Mouse (Mus musculus) thymus, postnatal 10 days (tissue): ENCODE data around the gene D5Ertd579e.
"Not testable (repeated sequence)": the region's sequence is repeated elsewhere in the genome, so short reads cannot be mapped to it uniquely, and the experiment has no call there.

Source experiments
- DNase-seq, 2 experiments: peaks; one replicate each; pipeline ENCODE4 v3.0.0; 2021; ENCODE audit warnings: low spot score in 2 of 2

The D5Ertd579e gene

GRCm38 (mm10) chr5:36679918-36680598 is 15.8 kb downstream of the D5Ertd579e start:
- DNase-seq = no peak

DNA sequence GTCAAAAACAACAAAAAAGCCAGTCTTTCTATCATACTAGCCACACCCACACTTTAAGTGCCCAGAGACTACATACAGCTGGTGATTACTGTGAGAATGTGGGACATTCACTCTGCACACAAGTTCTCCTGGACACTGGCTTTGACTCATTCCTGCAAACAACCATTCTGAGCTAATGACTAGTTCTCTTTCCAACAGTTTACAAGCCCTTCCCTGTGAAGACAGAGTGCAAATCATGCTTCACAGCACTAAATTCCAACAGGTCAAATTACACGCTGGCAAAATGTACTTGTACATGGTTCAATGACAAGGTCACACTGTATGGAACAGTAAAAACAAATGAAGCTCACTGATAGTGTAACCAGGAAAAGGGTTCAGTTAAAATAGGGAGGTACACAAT is 17.0 kb downstream of the D5Ertd579e start:
- DNase-seq = no peak

GRCm38 (mm10) chr5:36677907-36678306 is 17.9 kb downstream of the D5Ertd579e start:
- no peak for DNase-seq

GRCm38 (mm10) chr5:36675466-36675865 is 20.4 kb downstream of the D5Ertd579e start:
- no peak for DNase-seq

DNA sequence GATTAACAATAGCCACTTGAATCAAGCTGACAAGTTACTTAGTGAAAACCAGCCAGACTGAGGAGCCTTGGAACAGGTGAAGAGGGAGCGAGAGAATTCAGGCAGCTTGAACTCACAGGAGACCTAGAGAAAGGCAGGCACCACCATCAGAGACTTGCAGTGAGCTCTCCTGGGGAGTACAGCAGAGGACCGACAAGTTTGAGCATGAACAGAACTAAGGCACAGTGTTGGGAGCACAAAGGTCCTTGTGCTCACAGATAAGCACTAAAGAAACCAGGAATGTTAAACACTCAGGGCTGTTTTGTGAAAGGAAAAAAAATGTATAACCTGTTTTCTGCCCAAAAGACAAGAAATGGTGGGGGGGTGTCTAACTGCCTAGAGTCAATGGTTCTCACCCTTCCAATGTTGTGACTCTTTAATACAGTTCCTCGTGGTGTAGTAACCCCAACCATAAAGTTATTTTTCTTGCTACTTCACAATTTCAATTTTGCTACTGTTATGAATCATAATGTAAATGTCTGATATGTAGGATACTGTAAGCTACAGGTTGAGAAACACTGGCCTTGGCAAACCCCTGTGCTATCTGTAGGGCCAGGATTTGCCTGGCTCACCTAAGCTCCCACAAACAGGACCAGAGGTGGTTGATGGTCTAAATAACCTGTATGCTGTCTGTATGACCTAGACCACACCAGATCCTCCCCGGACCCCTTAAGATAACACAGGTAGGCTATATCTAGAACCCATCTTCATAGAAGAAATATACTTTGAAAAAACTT is 21.0 kb downstream of the D5Ertd579e start:
- no peak for DNase-seq

DNA sequence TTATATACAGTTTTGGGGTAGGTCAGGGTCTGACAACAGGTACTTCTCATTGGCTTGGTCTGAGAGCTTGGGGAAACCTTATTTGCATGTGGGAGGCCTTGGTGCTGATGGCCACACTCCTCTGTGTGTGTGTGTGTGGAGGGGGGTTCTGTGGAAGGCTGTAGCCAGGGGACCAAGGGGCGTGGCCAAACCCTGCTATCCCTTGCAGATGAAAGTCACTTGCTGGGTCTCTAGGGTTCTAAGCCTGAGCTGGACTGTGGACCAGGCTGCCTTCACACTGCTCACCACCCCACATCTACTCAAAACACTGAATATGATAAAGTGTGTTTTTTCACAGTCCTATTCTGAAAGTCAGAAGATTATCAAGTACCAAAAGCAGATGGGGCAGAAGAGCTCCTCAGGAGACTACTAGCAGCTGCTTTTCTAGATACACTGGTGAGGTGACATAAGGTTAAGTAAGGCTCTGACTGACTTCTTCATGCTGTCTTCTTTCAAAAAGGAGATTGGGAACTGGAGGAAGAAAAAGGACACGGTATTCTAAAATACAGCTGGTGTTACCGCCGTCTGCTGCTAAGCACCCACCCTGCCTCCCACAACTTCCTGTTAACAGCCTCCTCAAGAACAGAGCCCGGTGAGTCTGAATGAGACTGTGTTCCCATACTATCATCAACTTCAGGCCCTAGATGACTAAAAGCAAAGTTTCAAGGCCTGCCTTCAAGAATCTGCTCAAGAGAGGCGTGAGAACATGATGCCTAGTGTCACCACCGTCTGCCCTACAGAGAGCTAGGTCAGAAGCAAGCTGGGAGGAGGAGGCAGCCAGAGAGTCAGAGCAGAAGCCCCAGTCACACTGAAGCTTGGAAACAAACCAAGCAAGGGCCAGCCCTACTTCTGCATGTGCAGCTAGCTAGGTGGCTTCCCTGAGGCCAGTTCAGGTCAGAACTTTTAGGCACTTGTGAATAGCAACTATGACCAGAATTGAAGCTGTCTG is 26.5 kb downstream of the D5Ertd579e start:
- peak; percentile 49 to 56 for DNase-seq

DNA sequence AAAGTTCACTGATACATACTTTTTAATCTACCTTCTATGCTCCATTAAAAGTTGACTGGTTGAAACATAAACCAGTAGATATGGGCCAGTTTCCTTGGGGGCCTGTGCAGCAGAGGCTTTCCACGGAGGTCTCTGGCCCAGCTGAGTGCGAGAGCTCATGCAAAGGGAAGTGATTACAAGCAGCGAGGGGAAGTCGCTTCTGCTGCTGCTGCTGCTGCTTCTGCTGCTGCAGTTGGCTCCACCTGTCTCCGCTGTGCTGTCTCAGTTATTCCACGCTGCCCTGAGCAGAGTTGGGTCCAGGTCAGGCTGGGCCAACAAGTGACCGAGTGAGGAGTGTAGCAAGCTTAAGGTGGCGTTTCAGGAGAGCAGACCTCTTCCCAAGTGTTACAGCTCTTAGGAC is 27.3 kb downstream of the D5Ertd579e start:
- peak; percentile 31 to 59 for DNase-seq

DNA sequence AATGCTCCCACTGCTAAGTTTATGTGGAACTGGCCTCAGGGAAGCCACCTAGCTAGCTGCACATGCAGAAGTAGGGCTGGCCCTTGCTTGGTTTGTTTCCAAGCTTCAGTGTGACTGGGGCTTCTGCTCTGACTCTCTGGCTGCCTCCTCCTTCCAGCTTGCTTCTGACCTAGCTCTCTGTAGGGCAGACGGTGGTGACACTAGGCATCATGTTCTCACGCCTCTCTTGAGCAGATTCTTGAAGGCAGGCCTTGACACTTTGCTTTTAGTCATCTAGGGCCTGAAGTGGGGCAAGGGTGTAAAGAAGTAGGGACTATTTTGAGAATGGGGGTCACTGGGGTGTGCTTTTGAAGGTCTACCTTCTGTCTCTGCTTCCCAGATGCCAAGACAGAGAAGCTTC is 27.8 kb downstream of the D5Ertd579e start:
- not testable (repeated sequence) for DNase-seq

DNA sequence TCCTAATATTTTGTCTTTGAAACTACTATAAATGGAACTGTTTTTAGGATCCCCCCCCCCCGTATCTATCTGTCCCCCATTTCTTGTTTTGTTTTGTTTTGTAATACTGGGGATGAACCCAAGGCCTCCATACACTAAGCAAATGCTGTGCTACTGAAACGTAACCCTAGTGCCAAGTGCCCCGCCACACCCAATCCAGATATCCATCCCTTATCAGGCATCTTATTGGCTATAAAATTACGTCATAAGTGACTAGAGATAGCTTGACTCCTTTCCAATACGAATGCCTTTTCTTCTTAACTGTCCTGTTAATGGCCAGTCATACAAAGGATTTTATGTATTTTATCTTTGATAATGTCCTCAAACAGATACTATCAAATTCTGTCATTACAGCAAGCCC is 28.7 kb downstream of the D5Ertd579e start:
- DNase-seq = no peak

DNA sequence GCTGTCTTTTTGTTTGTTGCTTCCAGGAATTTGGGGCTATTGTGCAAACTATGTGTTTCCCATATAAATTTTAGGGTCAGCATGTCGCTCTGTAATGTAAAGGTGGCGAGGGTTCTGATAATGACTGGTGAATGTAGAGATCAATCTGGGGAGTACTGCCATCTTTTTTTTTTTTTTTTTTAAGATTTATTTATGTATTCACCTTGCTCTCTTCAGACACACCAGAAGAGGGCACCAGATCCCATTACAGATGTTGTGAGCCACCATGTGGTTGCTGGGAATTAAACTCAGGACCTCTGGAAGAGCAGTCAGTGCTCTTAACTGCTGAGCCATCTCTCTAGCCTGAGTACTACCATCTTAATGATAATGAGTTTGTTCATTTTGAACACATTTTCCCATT is 29.1 kb downstream of the D5Ertd579e start:
- DNase-seq = not testable (repeated sequence)

DNA sequence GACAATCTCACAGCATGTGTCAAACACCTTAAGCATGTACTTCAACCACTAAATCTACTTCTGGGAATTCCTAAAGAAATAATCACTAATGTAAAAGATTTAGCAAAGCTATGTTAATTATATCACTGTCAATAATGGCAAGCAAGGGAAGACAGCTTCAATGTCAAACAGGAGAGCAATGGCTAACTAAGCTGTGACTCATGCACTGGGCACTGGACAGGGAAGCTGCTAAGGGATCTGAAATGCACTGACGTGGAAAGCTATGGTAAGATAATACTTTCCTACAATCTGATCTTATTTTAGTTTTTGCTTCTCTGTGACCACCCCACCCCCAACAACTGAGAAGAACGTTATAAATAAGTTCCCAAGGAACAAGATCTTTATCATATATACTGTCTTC is 32.5 kb downstream of the D5Ertd579e start:
- no peak for DNase-seq

DNA sequence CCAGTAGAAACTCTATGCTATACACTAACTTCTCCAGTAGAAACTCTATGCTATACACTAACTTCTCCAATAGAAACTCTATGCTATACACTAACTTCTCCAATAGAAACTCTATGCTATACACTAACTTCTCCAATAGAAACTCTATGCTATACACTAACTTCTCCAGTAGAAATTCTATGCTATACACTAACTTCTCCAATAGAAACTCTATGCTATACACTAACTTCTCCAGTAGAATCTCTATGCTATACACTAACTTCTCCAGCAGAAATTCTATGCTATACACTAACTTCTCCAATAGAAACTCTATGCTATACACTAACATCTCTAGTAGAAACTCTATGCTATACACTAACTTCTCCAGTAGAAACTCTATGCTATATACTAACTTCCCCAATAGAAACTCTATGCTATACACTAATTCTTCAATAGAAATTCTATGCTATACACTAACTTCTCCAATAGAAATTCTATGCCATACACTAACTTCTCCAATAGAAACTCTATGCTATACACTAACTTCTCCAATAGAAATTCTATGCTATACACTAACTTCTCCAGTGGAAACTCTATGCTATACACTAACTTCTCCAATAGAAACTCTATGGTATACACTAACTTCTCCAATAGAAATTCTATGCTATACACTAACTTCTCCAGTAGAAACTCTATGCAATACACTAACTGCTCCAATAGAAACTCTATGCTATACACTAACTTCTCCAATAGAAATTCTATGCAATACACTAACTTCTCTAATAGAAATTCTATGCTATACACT is 34.7 kb downstream of the D5Ertd579e start:
- DNase-seq = not testable (repeated sequence)

- DNase-seq = no peak
These were observed 70.2 kb downstream of the D5Ertd579e start for GRCm38 (mm10) chr5:36625612-36626011.

DNA sequence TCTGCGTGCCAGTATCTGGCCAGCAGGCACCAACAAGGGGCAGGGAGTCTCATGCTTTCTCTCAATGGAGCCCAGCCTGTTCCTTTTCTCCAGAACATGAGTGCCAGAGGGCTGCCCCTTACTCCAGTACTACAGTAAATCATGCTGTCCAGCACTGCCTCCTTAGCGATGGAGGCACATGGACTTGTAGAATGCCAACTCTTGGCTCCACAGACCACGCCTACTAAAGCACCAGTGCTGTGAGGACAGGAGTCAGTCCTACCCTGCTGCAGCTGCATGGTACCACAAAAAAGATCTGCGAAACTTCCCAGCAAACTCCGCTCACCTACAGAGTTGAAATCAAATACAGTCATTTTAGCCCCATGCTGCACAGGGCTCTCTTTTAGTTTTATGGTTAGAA is 72.2 kb downstream of the D5Ertd579e start:
- no peak for DNase-seq

- DNase-seq = no peak
These were observed 74.8 kb downstream of the D5Ertd579e start for GRCm38 (mm10) chr5:36621058-36621449.

DNA sequence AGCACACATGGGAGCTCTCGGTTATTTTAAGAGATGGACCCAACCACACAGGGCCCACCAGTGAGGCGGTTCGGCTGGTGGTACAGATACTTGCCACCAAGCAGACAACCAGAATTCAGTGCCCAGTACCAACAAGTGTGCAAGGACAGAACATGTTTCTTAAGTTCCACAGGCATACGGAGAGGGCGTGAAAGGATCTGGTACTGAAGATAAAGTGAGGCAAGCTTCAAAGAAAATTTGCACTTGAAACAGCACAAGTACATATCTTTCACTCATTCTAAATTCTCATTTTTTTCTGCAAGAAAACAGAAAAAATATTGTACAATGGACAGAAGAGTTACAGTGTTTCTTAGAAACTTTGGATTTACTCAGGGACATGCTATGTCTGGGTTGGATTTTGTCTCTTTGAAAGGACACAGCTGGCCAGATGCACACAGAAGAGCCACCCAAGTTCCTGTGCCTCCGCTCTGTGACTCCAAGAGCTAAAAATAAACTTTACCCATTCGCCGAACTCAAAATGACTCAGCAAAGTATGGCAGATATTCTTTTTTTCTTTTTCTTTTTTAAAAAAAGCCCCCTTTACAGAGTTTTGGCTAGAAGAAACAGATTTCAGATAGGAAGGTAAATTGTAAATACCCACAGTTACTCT is 75.3 kb downstream of the D5Ertd579e start:
- DNase-seq = no peak

DNA sequence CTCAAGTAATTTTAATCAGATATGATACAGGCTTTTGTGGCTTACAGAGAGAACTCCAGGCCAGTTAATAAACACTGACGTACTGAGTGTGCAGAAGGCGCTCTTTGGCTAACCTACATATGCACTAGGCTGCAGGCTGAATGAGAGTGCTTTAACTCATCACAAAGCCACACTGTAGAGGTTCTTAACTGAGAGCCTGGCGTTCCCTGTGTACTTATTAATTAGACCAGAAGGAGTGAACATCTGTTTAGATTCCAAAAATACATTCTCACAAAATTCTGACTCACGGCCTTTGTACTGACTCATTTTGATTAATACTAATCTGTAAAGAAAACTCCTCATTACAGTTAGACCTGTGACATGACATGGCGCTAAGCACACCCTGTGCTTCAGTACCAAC is 76.9 kb downstream of the D5Ertd579e start:
- no peak for DNase-seq

- no peak for DNase-seq
These were observed 77.5 kb downstream of the D5Ertd579e start for GRCm38 (mm10) chr5:36618356-36618755.

DNA sequence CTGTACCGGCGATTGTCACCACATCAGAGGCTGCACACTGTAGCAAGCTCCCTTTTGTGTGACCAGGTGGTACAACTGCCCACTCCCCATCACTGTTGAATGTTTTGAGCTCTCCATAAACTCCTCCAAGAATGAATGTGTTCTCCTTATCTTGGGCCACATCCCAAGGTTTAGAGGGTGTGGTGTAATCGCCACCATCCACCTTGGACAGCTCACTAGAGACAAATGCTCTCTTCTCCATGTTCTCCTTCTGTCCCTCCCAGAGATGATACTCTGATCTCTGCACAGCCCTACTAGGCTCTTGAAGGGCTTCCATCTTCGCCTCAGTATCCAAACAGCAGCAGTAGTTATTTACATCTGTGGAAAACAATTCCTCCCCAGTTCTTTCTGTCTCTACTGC is 81.7 kb downstream of the D5Ertd579e start:
- DNase-seq = no peak

DNA sequence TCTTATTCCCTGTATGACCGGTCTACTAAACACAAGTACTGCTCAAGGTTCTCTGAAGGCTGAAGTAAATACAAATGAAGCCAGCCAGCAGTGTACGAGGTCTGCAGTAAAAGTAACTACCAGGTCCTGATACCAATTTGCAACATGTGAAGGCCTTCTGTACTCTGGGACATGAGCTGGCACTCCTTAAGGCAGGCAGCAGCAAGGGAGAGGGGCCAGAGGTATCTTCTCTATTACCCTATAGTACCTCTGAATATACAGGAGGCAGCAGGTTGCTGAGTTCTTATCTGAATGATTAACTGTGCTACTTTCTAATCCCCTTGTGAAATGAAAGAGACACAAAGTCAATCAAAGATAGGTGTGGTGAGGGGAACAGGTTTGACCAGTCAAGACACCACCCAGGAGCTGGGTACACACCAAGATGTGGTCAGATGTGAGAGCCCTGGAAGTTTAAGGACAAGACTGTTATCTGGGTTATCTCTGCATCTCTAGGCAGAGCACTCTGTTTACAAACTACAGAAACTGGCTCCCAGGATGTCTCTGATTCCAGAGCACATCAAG is 86.8 kb downstream of the D5Ertd579e start:
- no peak for DNase-seq
